Mouse (Mus musculus): ENCODE data around the gene Slc37a4. TPM values are rescaled to one million over a fixed set of nuclear protein-coding genes. Genes with fewer than 3 reads are reported as not detected.

The Slc37a4 gene
- 14.2 and 17.2 TPM in 2 replicates for polyA plus RNA-seq (2012; rRNA removed)

GRCm38 (mm10) chr9:44396684-44397411, at the start of gene Slc37a4:
TSS of gene Slc37a4 (plus strand) at chr9:44396852.

GRCm38 (mm10) chr9:44361190-44361917, 35.3 kb upstream of the Slc37a4 start, which contains the start of gene Vps11:
TSS of gene Vps11 (minus strand) at chr9:44361670.

GRCm38 (mm10) chr9:44379054-44379834, 17.4 kb upstream of the Slc37a4 start, which contains the start of gene Hyou1:
TSS of gene Hyou1 (plus strand) at chr9:44379490.

GRCm38 (mm10) chr9:44406906-44407751, 10.5 kb downstream of the Slc37a4 start, which contains the start of the genes Rps25 and Trappc4:
TSS of gene Rps25 (plus strand) at chr9:44407139.
TSS of gene Trappc4 (minus strand) at chr9:44407600.

GRCm38 (mm10) chr9:44418519-44419385, 22.1 kb downstream of the Slc37a4 start, which contains the start of gene Ccdc84:
TSS of gene Ccdc84 (minus strand) at chr9:44418569.

GRCm38 (mm10) chr9:44440961-44441360, 44.3 kb downstream of the Slc37a4 start, which contains the start of gene Foxr1:
TSS of gene Foxr1 (minus strand) at chr9:44441136.

Other genes starting within 250 kb of the Slc37a4 start
- 3.9 and 4.7 TPM in 2 replicates for gene Cbl, start 162.8 kb upstream of the Slc37a4 start, polyA plus RNA-seq (2012; rRNA removed)
- gene Ccdc153, start 156.2 kb upstream of the Slc37a4 start, polyA plus RNA-seq (2012; rRNA removed) = not detected in 2 replicates
- gene Pdzd3, start 145.4 kb upstream of the Slc37a4 start, polyA plus RNA-seq (2012; rRNA removed) = 0.02 and 0.03 TPM in 2 replicates
- 1.2 and 1.5 TPM in 2 replicates for gene Nlrx1, start 128.3 kb upstream of the Slc37a4 start, polyA plus RNA-seq (2012; rRNA removed)
- gene Abcg4, start 108.2 kb upstream of the Slc37a4 start, polyA plus RNA-seq (2012; rRNA removed) = 28.7 and 33.5 TPM in 2 replicates
- 12.5 and 14.0 TPM in 2 replicates for gene Hinfp, start 91.2 kb upstream of the Slc37a4 start, polyA plus RNA-seq (2012; rRNA removed)
- 11.9 and 13.1 TPM in 2 replicates for gene C2cd2l, start 76.6 kb upstream of the Slc37a4 start, polyA plus RNA-seq (2012; rRNA removed)
- gene Dpagt1, start 70.8 kb upstream of the Slc37a4 start, polyA plus RNA-seq (2012; rRNA removed) = 13.1 and 16.7 TPM in 2 replicates
- gene H2afx, start 62.2 kb upstream of the Slc37a4 start, polyA plus RNA-seq (2012; rRNA removed) = 143 and 182 TPM in 2 replicates
- 813 and 945 TPM in 2 replicates for gene Hmbs, start 52.6 kb upstream of the Slc37a4 start, polyA plus RNA-seq (2012; rRNA removed)
- gene Vps11, start 35.2 kb upstream of the Slc37a4 start, polyA plus RNA-seq (2012; rRNA removed) = 8.6 and 11.2 TPM in 2 replicates
- gene Hyou1, start 17.4 kb upstream of the Slc37a4 start, polyA plus RNA-seq (2012; rRNA removed) = 16.7 and 17.4 TPM in 2 replicates
- 841 and 918 TPM in 2 replicates for gene Rps25, start 10.3 kb downstream of the Slc37a4 start, polyA plus RNA-seq (2012; rRNA removed)
- 23.7 and 28.8 TPM in 2 replicates for gene Trappc4, start 10.7 kb downstream of the Slc37a4 start, polyA plus RNA-seq (2012; rRNA removed)
- 15.2 and 18.8 TPM in 2 replicates for gene Ccdc84, start 21.7 kb downstream of the Slc37a4 start, polyA plus RNA-seq (2012; rRNA removed)
- not detected in 2 replicates for gene Foxr1, start 44.3 kb downstream of the Slc37a4 start, polyA plus RNA-seq (2012; rRNA removed)
- gene Upk2, start 58.1 kb downstream of the Slc37a4 start, polyA plus RNA-seq (2012; rRNA removed) = 0.11 TPM in 1 of 2 replicates, not detected in the other
- 1.3 and 1.6 TPM in 2 replicates for gene Bcl9l, start 86.0 kb downstream of the Slc37a4 start, polyA plus RNA-seq (2012; rRNA removed)
- 0.06 and 0.09 TPM in 2 replicates for gene Cxcr5, start 165.0 kb downstream of the Slc37a4 start, polyA plus RNA-seq (2012; rRNA removed)
- 10.0 and 12.4 TPM in 2 replicates for gene Ddx6, start 208.0 kb downstream of the Slc37a4 start, polyA plus RNA-seq (2012; rRNA removed)